Mouse (Mus musculus) liver, adult (tissue): ENCODE data around the gene Rbm20.

Source experiments
- GATA4 ChIP-seq: IDR thresholded peaks from 2 replicates; pipeline ENCODE4 v1.6.1; 2014; ENCODE audit warnings: mild to moderate bottlenecking, low read length; ENCODE audit not compliant: insufficient replicate concordance

Gene Rbm20

DNA sequence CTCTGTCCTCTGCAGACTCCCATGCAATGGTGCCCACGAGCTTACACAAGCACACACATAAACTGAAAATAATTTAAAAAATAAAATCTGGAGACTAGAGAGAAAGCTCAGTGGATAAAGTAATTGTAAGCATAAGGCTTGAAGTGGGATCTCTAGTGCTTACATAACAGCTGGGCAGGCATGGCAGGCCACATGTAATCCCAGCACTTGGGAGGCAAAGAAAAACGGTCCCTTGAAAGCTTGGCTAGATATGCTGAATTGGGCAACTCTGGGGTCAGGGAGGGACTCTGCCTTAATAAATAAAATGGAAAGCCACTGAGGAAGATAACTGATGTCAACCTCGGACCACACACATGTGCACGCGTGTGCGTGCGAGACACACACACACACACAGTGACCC lies 104.7 kb downstream of the Rbm20 start:
- peak; percentile 36; the same call in 1 of the 2 replicates for TF ChIP-seq GATA4

DNA sequence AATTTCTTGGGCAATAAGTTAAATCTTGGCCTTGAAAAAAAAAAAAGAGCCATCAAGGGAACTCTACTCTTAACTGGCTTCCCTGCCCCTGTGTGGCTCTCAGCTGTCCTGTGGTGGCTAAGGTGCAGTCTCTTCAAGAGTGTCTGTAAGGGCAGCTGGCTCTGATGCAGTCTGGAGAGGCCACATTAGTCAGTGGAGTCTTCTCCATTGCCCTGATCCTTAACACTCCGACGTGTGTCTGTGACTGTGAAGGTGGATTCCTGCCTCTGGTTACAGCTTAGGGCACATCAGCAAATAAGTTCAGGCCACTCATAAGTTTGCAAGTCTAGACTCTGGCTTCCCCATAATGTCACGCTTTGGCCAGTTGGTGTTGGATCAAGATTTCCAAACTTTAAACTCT lies 108.2 kb downstream of the Rbm20 start:
- TF ChIP-seq GATA4 = no peak

DNA sequence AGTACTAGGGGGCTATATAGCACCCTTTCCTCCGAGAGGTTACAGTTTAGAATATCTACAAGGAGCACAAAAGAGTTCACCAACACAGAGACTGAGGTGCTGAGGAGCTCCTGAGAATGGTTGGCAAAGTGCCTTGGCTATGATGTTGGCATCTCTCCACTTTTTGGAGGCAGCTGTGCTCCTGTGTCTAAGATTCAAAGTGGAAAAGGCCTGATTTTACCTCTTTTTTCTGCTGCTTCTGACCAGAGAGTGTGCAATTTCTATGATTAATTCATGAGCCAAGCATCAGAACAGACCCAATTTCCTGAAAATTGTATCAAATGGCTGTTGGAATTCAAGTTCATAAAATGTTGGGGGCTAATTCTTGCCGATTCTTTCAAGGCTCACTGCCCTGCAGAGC lies 109.1 kb downstream of the Rbm20 start:
- TF ChIP-seq GATA4 = no peak

DNA sequence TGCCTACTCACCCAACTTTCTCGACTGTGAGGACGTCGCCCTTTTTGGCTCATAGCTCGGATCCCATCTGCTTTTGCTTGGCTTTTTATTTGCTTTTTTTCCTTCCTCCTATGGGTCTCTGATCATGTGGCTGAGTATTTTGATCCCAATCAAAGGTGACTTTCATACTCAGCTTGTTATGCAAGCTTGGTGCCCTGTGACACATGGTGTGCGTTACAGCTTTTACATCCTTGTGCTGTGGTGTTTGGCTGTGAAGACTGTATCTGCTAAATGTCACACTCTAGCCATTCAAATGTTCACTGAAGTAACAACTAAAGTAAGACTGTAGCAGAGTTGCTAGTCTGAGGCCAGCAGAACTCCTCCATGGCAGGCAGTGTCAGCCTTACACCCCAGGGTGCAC lies 109.7 kb downstream of the Rbm20 start:
- no peak for TF ChIP-seq GATA4

DNA sequence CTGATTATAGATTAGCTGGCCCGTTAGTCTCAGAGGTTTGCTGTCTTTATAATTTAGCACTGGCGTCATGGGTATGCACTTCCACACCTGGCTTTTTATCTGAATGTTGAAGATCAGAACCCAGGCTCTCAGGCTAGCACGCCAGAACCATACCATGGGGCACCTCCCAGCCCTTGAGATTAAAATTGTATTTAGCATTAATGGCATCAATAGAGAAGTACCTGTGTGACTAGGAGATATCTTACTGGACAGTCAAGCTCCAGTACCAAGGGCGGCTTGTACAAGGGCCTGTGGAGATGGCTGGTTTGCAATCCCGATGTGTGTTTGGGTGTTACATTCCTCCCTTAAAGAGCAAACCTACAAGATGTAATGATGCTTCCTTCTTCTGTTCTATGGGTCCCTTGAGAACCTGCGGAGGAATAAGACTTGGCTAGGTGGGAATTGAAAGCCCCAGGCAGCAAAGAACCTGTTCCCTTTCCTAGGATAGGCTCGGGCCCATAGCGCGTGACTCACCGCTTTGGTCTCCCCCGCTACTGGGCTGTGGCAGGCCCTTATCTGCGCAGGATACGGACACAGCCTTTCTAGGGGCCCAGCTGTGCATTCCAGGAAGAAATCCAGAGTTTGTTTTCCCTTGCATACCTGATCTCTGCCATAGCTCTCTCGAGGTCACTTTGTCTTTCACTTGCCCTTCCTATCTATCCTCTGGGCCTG lies 111.7 kb downstream of the Rbm20 start:
- TF ChIP-seq GATA4 = no peak

DNA sequence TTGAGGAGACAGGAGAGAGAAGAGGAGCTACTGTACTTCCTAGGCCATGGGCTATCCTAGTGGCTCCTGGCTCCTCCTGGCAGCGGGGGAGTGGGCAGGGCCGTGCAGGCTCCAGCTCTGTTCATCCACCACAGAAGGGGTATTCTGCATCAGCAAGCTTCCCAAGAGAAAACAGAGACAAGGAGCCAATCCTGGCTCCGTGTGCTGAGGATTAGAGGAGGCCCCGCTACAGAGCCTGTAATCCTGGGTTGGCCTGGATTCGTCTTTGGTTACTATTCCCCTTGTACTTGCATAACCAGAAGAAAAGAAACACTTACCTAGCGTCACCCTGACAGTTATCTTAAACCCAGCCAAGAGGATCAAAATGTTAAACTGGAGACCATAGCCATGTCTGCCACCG lies 112.5 kb downstream of the Rbm20 start:
- no peak for TF ChIP-seq GATA4

DNA sequence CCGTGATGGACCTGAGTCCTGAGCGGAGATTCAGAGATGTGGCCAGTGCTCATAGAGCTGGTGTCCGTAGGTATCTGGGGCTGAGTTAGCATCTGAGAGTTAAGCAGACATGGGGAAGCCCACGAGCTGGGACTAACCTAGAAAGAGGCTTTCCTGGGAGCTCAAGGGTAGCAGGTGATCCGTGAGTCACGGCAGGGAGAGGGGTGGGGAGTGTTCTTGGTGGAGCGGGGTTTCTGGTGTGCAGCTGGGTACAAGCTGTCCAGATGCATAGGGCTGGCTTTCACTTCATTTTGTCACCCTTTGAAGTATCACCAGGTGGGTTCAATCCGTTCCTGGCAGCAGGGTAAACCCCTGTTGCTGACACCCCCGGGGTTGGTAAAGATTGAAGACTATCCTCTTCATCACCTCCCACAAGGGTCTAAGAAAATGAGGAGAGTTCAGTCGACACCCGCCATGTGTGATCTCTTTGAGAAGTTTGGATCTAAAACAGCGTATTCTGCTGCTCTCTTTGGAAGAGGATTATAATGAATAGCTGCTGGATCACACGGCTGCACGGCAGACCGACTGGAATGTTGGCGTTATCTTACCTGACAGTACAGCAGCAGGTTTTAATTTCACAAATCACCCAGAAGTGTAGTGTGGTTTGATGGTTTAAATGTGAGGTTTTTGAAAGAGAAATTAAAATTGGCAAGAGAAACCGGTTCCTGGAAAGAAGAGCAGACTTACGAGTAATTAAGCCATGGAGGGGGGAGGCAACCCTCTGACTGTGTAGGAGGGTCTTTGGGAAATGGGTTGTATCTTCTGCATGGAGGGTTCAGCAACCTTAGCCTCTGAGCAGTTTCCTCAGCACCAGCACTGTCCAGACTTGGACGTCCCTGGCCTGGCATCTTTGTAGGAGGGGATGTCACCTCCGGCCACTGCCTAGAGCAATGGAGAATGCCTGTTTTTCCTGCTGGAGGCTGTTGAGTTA lies 114.9 kb downstream of the Rbm20 start:
- no peak for TF ChIP-seq GATA4

DNA sequence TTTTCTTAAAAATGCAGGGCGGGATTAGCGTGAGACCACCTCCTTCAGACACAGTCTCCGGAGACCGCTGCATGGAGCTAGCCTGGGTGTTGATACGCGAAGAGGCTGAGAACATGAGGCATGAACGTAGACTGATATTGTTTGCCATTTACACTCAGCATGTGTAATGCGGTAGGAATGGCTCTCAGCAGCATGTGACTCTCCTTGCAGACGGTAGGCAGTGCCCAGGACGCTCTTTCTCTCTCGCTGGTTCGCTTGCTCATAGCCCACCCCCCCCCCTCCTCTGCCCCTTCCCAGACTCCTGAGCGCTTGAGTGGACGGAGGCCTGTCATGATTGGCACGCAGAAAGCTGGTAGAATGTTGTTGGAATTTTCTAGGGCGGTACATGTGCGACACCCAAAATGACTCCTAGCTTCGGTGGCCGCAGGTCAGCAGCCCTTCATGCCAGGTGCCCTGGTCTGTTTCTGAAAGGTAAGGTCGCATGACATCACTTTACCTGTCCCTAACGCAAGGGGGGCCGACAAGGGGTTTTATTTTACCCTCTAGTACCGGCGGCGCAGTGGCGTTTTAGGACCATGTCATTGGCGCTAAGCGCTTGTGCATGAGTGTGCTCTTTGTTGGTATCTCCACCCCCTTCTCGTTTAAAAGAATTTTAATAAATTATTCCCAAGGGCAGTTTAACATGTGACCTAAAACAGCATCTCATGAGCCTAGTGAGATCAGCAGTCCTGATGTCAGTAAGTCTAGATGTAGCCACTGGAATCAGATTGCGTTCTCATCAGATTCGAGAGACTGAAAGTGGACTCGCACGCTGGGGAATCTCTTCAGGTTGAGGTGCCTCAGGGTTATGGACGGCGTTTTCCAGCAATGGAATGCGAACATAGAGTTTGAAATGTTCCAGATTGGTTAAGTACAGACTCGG lies 116.1 kb downstream of the Rbm20 start:
- no peak for TF ChIP-seq GATA4

DNA sequence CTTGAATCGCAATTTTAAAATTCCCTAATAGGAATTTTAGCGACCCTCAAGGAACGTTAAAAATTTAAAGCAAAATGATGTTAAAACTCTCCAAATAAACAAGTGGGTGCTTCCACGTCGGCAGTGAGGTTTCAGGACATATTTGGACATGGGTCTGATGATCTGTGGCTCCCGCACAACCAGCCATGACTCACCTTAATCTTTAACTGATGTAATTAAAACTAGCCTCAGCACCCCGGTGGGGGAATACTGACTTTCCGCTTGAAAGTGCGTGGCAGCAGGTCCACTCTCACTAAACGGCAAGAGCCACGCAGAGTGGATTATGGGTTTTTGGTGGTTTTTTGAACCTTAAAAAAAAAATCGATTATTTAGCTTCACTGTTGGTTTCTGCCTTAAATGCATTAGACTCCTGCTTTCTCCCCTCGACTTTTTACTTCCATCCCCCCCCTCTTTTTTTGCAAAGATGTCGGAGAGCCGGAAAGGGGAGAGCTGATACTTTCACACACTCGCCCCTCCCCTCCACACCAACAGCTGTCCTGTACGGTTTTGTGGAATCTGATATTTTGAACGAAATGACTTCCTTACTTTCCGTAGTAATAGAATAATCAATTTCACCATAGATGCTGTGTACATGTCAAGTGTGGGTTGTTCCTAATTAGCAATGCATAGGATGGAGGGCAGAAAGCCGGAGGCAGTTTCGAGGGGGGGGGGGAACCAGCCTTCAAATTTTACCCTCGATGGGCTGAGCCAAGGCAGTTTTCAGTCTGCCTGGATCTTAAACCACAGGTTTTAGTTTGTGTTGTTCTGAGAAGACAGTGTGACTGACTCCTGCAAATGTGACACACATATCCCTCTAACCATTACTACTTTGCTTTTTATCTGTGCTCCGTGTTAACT lies 117.1 kb downstream of the Rbm20 start:
- TF ChIP-seq GATA4 = no peak

DNA sequence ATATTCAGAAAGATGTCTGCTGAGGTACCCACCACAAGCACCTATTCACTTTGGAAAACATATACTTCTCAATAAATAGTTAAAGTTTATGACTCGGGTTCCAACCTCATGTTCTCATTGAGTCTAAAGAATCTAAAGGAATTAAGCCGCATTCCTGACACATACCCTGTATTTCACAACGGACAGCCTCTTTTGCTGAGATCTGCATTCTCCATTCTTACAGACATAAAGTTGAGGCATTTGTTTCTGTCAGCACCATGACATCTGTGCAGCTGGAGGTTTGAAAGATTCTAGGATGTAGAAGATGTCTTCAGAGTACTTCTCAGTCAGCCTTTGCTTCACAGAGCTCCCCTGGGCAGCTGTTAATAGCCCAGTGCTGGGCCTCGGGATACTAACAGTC lies 117.9 kb downstream of the Rbm20 start:
- TF ChIP-seq GATA4 = no peak

DNA sequence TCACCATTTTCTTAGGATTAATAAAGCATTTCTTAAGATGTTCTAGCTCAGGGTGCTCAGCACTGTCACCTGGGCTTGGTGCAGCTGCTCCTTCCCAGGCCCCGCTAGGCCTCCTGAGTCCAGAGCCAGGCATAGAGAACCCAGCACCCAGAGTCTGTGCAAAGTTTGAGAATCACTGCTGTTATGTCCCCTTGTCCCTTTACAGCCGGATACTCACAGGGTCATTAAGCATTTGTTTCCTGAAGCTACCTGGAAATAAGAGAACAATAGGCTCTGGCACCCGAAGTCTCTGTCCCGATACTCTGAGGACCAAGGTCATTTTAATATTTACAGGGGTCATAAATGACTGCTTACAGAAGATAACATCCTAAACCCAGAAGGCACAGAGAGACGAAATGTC lies 118.9 kb downstream of the Rbm20 start:
- no peak for TF ChIP-seq GATA4

DNA sequence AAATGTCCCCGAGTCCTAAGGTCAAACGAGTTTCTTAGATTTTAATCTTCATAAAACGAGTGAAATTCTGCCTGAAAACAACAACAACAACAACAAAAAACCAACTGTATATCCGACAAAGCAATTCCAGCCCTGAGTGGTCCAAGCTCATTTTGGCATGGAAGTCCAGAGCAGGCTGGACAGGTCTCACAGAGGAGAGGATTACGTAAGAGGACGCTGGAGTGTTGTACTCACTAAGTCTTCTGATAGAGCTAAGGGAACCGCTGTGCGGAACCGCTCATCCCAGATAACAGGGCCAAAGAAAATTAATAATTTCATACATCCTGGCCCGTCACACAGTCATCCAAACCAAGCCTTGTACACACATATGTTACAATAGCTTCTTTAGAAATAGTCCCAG lies 120.7 kb downstream of the Rbm20 start:
- TF ChIP-seq GATA4 = no peak

DNA sequence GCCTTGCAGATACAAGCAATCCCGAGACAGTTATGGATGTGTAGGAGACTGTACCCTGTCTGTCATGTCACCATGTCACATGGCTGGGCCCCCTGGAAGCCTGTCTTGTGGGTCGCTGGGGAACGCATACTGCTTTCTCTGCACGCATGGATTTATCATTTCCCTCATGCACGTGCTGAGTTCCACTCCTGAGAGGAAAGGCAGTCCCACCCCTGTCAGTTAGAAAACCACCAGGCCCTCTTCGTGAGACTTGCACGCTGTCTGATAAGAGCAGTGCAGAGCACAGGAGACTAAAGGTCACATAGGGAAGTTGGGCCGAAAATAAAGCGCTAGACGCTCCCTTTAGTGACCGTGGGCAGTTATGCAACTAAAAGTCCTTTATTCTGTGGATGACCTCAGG lies 122.8 kb downstream of the Rbm20 start:
- no peak for TF ChIP-seq GATA4

DNA sequence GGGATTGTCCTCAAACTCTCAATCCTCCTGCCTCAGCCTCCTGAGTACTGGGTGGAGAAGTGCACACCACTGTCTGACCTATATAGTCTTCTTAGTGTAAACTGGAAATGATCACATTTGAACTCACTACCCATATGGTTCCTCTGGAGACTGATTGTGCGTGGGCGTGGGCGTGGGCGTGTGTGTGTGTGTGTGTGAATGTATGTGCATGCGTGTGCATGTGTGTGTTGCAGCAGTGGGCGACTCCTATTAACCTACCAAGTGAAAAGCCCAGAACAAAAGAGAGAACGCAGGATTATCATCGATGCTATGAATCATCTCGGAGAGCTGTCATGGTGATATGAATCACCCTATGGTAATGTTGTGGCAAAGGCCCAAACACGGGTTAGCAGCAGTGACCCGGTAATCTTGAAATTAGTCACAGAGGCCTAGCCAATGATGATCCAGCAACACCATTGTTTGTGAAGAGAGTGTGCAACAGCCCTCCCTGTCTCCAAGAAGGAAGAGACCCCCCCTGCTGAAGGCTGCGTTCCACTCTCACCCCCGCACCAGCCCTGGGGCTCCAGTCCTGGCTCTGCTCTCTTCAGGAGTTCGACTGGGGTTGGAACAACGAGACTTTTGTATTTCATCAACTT lies 123.4 kb downstream of the Rbm20 start:
- no peak for TF ChIP-seq GATA4
